Mouse (Mus musculus) urinary bladder, postnatal 10 days (tissue): ENCODE measurements around the gene Ogfod3.

Experiments
- DNase-seq: peaks from one replicate; pipeline ENCODE4 v3.0.0; 2022; ENCODE audit warnings: low spot score

Gene Ogfod3

GRCm38 (mm10) chr11:121198622-121199021 lies 5.9 kb downstream of the Ogfod3 start:
- no peak for DNase-seq

GRCm38 (mm10) chr11:121193415-121193814 lies 11.1 kb downstream of the Ogfod3 start:
- DNase-seq = no peak

DNA sequence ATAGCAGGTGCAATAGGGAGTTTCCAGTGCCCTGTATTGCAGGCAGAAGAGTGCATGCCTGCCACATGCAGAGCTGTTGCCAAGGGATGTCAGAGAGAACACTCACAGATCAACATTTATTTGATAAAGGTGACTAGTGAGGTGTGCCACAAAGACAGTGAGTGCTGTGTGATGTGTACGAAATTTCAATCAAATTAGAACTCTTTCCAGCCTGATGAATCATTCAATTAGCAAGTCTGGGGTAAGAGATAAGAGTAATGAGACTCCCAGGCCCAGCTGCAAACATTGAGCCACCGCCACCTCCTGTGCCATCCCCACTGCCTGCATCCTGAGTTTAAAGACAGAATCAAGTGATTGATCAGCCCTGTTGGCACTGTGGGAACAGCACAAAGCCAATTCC lies 11.8 kb downstream of the Ogfod3 start:
- DNase-seq = no peak

- no peak for DNase-seq
Observed at GRCm38 (mm10) chr11:121189681-121190080, 14.8 kb downstream of the Ogfod3 start.

GRCm38 (mm10) chr11:121176285-121177270 lies 27.9 kb downstream of the Ogfod3 start:
- no peak for DNase-seq

- no peak for DNase-seq
Observed at GRCm38 (mm10) chr11:121174234-121174633, 30.3 kb downstream of the Ogfod3 start.

DNA sequence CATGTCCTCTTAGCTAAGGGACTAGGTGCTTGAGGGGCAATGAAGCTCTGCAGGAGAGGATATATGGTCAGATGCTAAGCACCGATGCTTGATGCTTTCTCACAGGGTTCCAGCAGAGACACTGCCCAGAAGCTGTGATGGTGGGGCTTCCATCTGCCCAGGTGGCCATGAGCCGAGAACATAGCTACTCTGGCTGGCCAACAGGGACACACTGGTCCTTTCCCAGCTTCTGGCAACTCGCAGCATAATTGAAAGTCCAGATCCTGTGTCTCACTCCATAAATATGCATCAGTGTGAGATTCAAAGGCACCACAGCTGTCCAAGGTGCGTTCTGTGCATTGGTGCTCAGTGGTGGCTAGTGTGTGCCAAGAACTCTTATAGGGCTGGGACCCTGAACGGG lies 31.3 kb downstream of the Ogfod3 start:
- DNase-seq = no peak

DNA sequence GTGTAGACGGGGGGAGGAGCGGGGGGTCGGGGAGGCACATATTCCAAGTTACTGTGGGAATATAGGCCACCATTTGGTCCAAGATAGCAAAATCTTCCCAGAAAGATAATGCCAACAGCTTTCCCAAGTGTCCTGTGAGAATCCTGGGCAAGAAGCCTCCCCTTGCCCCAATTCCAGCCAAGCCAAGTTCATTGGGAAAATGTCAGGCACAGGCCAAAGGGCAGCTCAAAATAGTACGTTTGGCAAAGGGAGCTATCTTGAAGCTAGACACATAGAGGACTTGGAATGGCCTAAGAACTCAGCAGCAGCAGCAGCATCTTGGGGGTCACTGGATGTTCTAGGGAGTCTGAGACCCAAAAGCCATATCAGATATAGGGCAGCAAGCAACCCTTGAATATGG lies 40.8 kb downstream of the Ogfod3 start:
- DNase-seq = no peak

DNA sequence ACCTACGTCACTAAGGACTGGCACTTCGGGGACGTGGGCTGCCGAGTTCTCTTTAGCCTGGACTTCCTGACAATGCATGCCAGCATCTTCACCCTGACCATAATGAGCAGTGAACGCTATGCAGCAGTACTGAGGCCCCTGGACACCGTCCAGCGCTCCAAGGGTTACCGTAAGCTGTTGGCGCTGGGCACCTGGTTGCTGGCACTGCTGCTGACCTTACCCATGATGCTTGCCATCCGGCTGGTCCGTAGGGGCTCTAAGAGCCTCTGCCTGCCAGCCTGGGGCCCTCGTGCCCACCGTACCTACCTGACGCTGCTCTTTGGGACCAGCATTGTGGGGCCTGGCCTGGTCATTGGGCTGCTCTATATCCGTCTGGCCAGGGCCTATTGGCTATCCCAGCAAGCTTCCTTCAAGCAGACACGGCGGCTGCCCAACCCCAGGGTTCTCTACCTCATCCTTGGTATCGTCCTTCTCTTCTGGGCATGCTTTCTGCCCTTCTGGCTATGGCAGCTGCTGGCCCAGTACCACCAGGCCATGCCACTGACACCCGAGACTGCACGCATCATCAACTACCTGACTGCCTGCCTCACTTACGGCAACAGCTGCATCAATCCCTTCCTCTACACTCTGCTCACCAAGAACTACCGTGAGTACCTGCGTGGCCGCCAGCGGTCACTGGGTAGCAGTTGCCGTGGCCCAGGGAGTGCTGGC lies 43.7 kb downstream of the Ogfod3 start:
- DNase-seq = no peak

GRCm38 (mm10) chr11:121159971-121160370 lies 44.5 kb downstream of the Ogfod3 start, which contains the start of gene Uts2r:
Uts2r (plus strand) TSS chr11:121160271.
- DNase-seq = no peak

DNA sequence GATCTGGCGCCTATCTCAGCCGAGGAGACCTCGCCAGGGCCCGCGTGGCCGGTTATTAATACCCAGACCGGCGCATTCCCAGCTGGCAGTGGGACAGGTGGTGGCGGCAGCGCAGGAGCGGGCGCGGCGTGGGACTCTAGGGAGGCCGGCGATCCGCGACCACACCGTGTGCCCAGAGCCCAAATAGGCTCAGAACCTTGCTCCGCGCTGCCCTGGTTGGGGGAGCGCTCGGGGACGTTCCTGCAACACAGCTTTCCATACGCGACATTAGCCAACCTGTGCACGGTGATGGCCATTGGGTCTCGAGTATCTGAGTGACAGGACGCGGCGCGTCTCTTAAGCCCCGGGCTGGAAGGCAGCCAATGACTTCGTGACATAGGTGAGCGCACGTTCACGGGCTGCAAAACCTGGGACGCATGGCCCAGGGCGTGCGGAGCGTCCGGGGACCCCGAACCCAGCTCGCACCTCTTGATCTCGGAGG lies 48.1 kb downstream of the Ogfod3 start:
- no peak for DNase-seq

GRCm38 (mm10) chr11:121154203-121154602 lies 50.3 kb downstream of the Ogfod3 start:
- DNase-seq = no peak

DNA sequence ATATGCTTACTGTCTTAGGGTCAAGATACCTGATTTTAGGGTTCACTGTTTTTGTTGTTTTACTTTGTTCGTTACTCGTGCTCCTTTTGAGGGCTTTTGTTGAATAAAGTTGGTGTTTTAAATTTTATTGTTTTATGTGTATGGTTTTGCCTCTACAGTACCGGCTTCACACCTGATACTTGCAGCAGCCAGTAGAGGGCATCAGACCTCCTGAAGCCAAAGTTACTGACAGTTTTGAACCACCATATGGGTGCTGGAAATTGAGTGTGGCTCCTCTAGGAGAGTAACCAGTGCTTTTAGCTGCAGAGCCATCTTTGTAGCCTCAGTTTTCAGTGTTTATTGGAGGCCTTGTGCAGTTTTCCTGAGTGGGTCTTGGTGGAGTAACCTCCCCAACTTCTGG lies 56.3 kb downstream of the Ogfod3 start:
- no peak for DNase-seq

DNA sequence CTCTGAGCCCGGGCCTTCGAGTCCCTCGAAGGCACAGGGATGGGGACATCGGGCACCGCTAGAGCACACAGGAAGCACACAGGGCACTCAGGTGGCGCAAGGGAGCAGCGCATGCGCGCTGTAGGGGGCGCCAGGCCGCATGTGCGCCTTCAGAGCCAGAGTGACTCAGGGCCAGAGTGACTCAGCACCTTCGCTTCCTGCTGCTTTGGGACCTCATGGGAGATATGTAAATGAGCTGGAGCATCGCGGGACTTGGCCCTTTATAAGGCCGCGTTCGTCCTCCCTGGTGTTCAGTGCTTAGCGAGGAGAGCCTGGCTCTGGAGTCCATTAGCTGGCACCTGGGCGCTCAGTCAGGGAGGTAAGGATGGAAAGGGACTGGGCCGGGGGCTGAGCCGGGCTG lies 58.6 kb downstream of the Ogfod3 start, which contains the start of gene Tex19.1:
Gene Tex19.1, plus strand, starts transcription at position 279 of the 400 bp plus-strand sequence.
- DNase-seq = no peak

- no peak for DNase-seq
Observed at GRCm38 (mm10) chr11:121143325-121144015, 61.0 kb downstream of the Ogfod3 start.

GRCm38 (mm10) chr11:121138732-121139131 lies 65.8 kb downstream of the Ogfod3 start:
- no peak for DNase-seq

GRCm38 (mm10) chr11:121137682-121138081 lies 66.8 kb downstream of the Ogfod3 start:
- DNase-seq = no peak

DNA sequence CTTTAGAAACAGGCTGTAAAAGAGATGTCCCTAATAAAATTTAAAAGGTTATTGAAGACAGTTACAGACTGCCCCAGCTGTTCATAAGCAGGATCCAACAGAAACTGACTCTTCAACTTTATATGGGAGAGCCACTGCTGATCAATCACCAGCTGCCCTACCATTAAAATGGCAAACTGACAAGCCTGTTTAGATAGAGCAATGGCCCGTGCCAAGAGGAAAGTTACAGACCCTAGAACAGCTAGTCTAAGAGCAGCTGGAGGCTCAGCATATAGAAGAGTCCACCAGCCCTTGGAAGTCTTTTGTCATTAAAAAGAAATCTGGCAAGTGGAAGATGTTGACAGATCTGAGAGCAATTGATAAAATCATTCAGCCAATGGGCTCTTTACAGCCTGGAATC lies 69.9 kb downstream of the Ogfod3 start:
- no peak for DNase-seq

DNA sequence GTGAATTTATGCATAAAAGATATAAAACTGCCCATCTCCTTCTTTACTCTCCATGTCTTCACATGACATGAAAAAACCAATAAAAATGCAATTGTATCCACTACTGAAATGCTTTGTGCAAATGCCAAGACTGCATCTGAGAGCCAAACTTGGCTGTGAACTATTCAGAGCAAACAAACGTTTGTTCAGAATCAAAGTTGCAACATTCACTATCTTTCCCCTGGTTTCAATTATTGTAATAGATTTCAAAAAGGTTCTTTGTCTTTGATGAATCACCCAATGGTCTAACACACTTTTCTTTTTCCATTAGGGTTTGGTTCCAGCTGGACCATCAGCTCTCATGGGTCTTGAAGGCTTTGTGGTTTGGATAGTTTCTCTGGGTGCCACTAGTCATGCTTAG lies 74.9 kb downstream of the Ogfod3 start:
- DNase-seq = no peak
